Mouse (Mus musculus) spleen, postnatal 10 days (tissue): ENCODE data around the gene Tead1.

Source experiments
- DNase-seq, 2 experiments: peaks; one replicate each; pipeline ENCODE4 v3.0.0; 2021 to 2022; ENCODE audit warnings: low spot score in 2 of 2

The Tead1 gene

DNA sequence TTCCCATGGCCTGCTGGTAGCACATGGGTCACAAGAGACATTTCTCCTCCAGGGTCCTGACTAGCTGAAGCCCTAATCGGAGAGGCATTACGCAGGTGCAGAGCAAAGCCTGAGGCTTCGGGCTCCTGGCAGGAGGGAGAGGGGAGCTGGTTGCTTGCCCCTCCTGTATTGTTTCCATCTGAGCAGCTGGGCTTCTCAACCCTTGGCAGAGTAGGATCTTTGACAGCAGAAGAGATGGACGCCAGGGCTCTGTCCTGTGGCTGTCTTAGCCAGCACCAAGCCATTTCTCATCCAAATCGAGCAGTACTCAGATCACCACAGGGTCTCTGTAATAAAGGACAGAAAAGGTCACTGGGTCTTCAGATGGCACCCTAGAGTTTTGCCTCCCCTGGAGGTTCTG is 97.6 kb downstream of the Tead1 start:
- DNase-seq = no peak

GRCm38 (mm10) chr7:112779636-112780035 is 100.5 kb downstream of the Tead1 start:
- no peak for DNase-seq

DNA sequence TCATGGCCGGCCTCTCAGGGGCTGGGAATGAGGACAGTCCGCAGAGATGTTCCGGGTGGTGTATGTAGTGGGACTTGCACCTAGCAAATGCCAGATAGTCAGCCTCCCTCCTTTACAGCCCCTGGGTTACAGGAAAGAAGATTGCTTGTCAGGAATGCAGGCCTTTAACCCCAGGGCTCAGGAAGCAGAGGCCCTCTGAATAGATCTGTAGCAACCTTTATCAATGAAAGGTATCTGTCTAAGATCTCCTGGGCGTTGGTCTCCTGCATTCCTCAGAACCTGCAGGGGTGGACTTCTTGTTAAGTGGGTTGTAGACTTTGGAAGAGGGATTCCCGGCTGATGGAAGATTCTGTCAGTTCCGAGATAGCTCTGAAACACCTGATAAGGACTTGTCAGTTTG is 101.8 kb downstream of the Tead1 start:
- no peak for DNase-seq

- DNase-seq = no peak
These were observed 102.9 kb downstream of the Tead1 start for GRCm38 (mm10) chr7:112781987-112782386.

GRCm38 (mm10) chr7:112784278-112784677 is 105.2 kb downstream of the Tead1 start:
- DNase-seq = no peak

DNA sequence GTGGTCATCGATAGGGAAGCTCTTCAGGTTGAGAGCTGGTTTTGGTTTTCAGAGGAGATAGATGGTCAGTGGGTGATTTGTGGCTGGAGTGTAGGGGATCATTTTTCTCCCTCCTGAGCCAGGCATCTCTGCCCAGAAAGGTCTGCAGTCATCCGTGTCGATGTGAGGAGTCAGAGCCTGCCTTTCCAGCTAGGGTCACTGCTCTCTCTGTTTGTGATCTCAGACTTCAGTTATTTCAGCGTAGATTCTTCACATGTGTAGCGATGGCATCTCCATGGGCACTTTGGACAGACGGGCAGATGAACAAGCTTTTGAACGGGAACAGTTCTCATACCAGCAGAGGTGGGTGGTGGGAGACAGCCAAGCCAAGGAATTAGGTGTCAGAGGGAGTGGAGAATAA is 106.2 kb downstream of the Tead1 start:
- no peak for DNase-seq

GRCm38 (mm10) chr7:112786556-112787225 is 107.6 kb downstream of the Tead1 start:
- DNase-seq = no peak

- DNase-seq = no peak
These were observed 108.2 kb downstream of the Tead1 start for GRCm38 (mm10) chr7:112787281-112787680.

DNA sequence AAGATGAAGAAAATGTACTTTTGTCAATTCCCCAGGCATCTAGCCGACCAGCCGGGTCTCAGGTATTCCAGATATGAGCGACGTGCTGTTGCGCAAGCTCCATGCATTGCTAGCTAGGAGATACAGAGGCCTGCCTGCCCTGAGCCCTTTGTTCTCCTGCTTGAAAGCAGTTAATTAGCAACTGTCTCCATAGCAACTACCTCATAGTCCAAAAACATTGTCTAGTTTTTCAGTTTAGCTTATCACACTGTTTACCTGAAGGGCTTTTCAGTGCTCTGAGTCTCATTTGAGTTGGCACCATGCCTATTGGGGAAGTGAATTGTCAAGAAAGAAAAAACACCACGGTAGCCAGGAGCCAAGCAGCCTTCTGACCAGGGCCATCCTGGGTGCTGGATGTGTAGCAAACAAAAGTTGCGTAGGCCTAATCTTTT is 109.2 kb downstream of the Tead1 start:
- no peak for DNase-seq

GRCm38 (mm10) chr7:112789693-112790092 is 110.6 kb downstream of the Tead1 start:
- no peak for DNase-seq

- no peak for DNase-seq
These were observed 111.2 kb downstream of the Tead1 start for GRCm38 (mm10) chr7:112790334-112790733.

DNA sequence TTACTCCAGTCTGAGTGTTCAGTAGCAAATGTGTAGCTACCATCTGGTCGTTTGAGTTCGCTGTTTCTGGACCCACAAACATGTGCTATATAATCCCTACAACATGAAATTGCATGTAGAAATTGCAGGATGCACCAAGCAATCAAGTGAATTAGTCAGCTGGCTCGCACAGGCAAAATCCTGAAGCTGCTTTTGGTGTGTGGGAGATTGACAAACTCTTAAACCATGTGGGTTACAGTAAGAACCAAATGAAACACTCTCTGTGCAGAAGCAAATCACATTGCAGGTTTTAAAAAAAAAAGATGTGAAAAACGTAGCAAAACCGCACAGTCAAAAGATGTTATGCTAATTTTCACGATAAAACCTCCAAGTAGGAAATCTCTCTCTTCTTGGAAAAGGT is 113.6 kb downstream of the Tead1 start:
- DNase-seq = no peak

DNA sequence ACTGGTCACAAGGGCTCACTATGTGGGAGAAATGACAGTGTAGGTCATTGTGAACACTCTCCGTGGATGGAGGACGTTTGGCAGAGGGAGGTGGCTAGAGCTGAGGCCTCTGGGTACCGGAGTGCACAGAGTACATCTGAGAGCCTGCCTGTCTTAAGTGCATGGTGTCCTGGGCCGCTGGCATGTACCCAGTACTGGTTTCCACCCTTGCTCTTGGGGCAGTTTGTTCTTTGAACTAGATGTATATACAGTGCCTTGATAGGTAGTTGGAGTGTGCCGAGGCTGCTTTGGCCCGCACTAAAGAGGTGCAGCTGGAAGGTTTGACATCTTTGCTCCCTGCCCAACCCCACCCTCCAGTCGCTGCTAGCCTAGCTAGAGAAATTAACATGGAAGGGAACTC is 114.8 kb downstream of the Tead1 start:
- no peak for DNase-seq

DNA sequence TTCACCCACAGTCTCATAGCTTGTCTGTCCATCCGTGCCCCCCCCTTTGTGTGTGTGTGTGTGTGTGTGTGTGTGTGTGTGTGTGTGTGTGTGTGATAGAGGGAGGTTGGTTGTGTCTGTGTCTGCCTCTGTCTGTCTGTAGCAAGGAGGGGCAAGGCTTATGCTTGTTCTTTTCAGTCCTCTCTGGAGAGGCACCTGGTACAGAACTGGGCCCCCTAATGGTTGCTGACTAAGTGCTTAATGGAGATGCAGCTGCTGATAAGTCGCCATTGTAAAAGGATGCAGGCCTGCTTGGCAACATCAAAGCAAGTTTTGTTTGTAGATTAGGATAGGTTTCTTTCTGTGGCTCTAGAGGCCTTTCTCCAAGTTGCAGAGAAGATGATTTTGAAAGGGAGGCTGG is 115.4 kb downstream of the Tead1 start:
- no peak for DNase-seq

DNA sequence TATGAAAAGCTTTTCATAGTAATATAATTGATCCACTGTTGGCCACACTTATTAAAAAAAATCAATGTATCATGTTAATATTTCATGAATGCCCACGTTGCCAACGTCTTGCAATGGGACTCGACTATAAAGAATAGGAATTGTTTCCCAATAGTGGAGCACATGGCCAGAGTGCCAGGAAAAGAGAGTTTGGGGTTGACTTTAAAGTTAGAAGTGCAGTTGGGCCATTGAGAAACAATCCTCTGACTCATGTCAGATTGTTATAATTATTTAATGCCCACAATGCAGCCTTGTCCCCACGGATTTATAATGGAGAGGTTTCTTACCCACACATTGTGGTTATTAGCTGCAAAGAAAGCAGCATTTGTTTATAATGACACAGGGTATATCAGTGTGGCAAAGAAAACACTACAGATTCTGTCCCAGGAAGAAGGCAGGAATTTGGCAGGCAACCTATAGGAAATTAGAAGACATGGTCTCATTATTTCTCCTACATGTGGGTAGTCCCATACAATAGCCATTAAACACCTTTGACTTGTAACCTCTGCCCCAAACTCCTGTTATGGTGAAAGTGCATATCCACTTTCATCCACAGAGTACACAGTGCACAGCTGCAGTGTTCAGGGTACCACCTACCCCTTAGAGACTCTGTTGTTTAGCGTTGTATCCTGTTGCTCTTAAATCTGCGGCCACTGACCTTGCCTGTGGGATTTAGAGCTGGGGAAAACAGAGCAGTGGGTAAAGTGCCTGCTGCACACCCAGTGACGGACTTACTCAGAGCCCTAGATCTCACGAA is 118.6 kb downstream of the Tead1 start:
- no peak for DNase-seq

DNA sequence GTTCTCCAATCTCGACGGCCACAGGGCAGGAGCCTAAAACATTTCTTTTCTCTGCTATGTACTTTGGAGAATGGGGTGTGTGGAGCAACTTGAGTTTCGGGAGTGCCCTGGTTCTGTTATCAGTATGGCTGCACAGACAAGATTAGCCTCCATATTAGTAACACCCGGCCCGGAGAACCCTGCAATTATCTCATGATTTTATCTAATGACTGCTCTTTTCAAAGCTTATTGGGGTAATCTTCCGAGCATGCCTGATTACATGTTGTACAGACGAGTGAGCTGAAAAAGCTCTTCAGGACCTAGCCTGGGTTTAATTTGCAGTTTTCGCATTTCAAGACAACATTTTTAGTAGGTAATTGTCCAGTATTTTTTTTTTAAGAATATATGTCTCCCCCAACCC is 122.6 kb downstream of the Tead1 start:
- DNase-seq = no peak

GRCm38 (mm10) chr7:112806718-112807400 is 127.7 kb downstream of the Tead1 start:
- no peak for DNase-seq

GRCm38 (mm10) chr7:112807401-112807751 is 128.3 kb downstream of the Tead1 start:
- no peak for DNase-seq

GRCm38 (mm10) chr7:112810752-112811151 is 131.6 kb downstream of the Tead1 start:
- DNase-seq = no peak

DNA sequence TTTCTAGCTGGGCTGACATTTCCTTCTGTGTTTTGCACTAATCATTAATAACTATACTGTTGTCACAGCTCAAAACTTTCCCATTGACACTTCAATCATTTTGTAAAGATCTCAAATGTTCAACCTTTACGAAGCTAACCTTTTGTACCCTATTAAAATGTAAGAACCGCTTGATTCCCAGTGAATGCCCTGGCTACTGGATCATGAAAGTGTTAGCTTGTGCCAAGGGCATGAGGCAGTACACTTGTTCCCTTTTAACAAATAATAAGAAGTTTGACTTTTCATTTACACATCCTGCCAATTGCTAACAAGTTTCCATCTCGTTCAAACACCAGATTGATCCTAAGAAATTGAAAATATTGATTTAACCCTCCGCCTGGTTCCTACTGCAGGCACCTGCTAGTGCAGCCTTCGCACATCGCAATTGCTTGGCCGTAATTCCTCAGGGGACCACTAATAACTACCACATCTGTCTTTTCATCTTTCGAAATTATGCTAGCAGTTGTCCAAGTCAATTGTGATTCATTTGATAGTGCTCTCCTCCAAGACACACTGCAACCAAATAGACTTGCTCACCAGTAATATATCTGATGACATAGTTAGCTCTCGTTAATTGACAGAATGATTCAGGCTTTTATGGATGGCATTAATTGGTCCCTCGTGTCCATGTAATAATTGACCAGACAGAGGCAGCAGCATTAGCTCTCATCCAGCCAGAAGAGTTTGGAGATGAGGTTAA is 133.1 kb downstream of the Tead1 start:
- DNase-seq = no peak

DNA sequence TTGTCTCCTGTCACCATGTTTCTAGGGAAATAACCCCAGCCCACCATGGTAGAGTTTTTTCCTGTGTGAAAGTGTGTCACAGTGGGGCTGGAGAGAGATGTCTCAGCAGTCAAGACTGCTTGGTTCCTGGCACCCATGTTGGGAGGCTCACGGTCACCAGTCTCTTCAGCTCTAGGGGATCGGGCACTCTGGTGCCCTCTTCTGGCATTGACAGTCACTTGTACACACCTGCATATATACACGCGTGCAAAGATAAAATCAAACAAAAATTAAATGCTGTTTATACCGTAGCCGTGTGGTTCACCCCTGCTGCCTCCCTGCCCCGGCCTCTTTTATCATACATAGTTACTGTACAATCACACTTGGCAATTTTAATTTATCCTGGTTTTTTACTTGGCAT is 134.0 kb downstream of the Tead1 start:
- DNase-seq = no peak

- no peak for DNase-seq
These were observed 134.7 kb downstream of the Tead1 start for GRCm38 (mm10) chr7:112813731-112814306.
